Mouse (Mus musculus) lung, adult 2 months (tissue): ENCODE measurements around the gene Gpr68. TPM values are rescaled to one million over a fixed set of nuclear protein-coding genes. Genes with fewer than 3 reads are reported as not detected.

Experiments used
- DNase-seq: peaks from one replicate; pipeline ENCODE4 v3.0.0; 2022
- H3K4me1 ChIP-seq: fragments of 200-500 bp; 2 replicates; pipeline ENCODE4 v1.6.1; 2011; ENCODE audit warnings: low read length; ENCODE audit not compliant: control insufficient read depth, insufficient read depth
- H3K4me3 ChIP-seq: fragments of 200-500 bp; replicated peaks from 2 replicates; pipeline ENCODE3; 2011; ENCODE audit warnings: low read depth, mild to moderate bottlenecking, control low read depth, low read length; ENCODE audit errors: extremely low read depth
- CTCF ChIP-seq: fragments of 200-500 bp; IDR thresholded peaks from 2 replicates; pipeline ENCODE4 v1.5.1; 2011; ENCODE audit warnings: mild to moderate bottlenecking, low read length, control low read depth; ENCODE audit not compliant: insufficient read depth
- POLR2A ChIP-seq: fragments of 200-500 bp; IDR thresholded peaks from 2 replicates; pipeline ENCODE4 v1.6.1; 2011; ENCODE audit warnings: low read depth, mild to moderate bottlenecking, control low read depth, low read length, borderline replicate concordance; ENCODE audit errors: extremely low read depth
- WGBS: fragments of 180-500 bp; shearing (Covaris S2); methylation state at CpG from one replicate; pipeline ENCODE4 v1.1.7; 2018; 5-methylcytosine and 5-hydroxymethylcytosine counted together
- polyA plus RNA-seq: library from polyadenylated mRNA; depleted of rRNA; stranded (reverse); fragments of >200 nt; gene quantifications from 2 replicates; pipeline ENCODE4 v1.2.3, GENCODE M21; 2012; rRNA removed

Gpr68 gene
- 3.2 and 4.2 TPM in 2 replicates for polyA plus RNA-seq

- DNase-seq, result no peak
- Histone ChIP-seq H3K4me1 (peaks cover 2% of the 10 kb centered on the region; the same call in 1 of the 2 replicates), H3K4me3 (no peak within 1 kb of the TSS)
- 6% methylated on average over 39 of the region's 39 CpGs for WGBS
- no peak for TF ChIP-seq POLR2A
- TF ChIP-seq CTCF, result no peak
Observed at GRCm38 (mm10) chr12:100907598-100908297, at the start of gene Gpr68. Gene Gpr68 (minus strand): TSS chr12:100908198.

- H3K4me3 ChIP-seq, result no peak overlapping the region
- no peak for DNase-seq
- peaks cover 13% of the 10 kb centered on the region for H3K4me1 ChIP-seq
- WGBS, result 83% methylated on average over 3 of the region's 3 CpGs
- TF ChIP-seq POLR2A (no peak), CTCF (no peak)
Observed at GRCm38 (mm10) chr12:100957257-100957656, 49.3 kb upstream of the Gpr68 start.

GRCm38 (mm10) chr12:100956825-100957224, 48.8 kb upstream of the Gpr68 start:
- DNase-seq, result no peak
- 46% methylated on average over 4 of the region's 4 CpGs for WGBS
- H3K4me1 ChIP-seq, result peaks cover 13% of the 10 kb centered on the region
- H3K4me3 ChIP-seq, result no peak overlapping the region
- TF ChIP-seq POLR2A, result no peak
- TF ChIP-seq CTCF, result no peak

GRCm38 (mm10) chr12:100956028-100956427, 48.0 kb upstream of the Gpr68 start:
- peaks cover 13% of the 10 kb centered on the region for H3K4me1 ChIP-seq
- no peak overlapping the region for H3K4me3 ChIP-seq
- WGBS, result 97% methylated on average over 2 of the region's 2 CpGs
- TF ChIP-seq CTCF, result no peak
- TF ChIP-seq POLR2A, result no peak
- no peak for DNase-seq

GRCm38 (mm10) chr12:100953926-100954325, 45.9 kb upstream of the Gpr68 start:
- TF ChIP-seq CTCF (no peak), POLR2A (no peak)
- WGBS, result 63% methylated on average over 8 of the region's 8 CpGs
- peaks cover 9% of the 10 kb centered on the region for H3K4me1 ChIP-seq
- no peak overlapping the region for H3K4me3 ChIP-seq
- DNase-seq, result no peak

GRCm38 (mm10) chr12:100952193-100952931, 44.4 kb upstream of the Gpr68 start:
- peak; percentile 69 for DNase-seq
- WGBS, result 21% methylated on average over 9 of the region's 9 CpGs
- Histone ChIP-seq H3K4me3 (no peak overlapping the region), H3K4me1 (peaks cover 4% of the 10 kb centered on the region)
- no peak for TF ChIP-seq POLR2A
- peak; percentile 83 for TF ChIP-seq CTCF

GRCm38 (mm10) chr12:100949146-100949545, 41.1 kb upstream of the Gpr68 start:
- Histone ChIP-seq H3K4me1 (peaks cover 4% of the 10 kb centered on the region; the same call in 1 of the 2 replicates), H3K4me3 (no peak overlapping the region)
- no peak for TF ChIP-seq POLR2A
- TF ChIP-seq CTCF, result no peak
- no peak for DNase-seq
- 70% methylated on average over 5 of the region's 5 CpGs for WGBS

GRCm38 (mm10) chr12:100948021-100948420, 40.0 kb upstream of the Gpr68 start:
- DNase-seq, result no peak
- WGBS, result 83% methylated on average over 6 of the region's 6 CpGs
- H3K4me1 ChIP-seq, result peaks cover 4% of the 10 kb centered on the region; the same call in 1 of the 2 replicates
- TF ChIP-seq POLR2A (no peak), CTCF (no peak)
- no peak overlapping the region for H3K4me3 ChIP-seq

GRCm38 (mm10) chr12:100945948-100946347, 38.0 kb upstream of the Gpr68 start:
- 76% methylated on average over 12 of the region's 12 CpGs for WGBS

More at GRCm38 (mm10) chr12:100945948-100946347, 38.0 kb upstream of the Gpr68 start:
- no peak for DNase-seq
- Histone ChIP-seq H3K4me1 (no peaks in the 10 kb centered on the region), H3K4me3 (no peak overlapping the region)
- no peak for TF ChIP-seq POLR2A
- TF ChIP-seq CTCF, result no peak
